Mouse (Mus musculus): Measurements from ENCODE around the gene Gm9970. TPM values are rescaled to one million over a fixed set of nuclear protein-coding genes. Genes with fewer than 3 reads are reported as not detected.

Gene Gm9970
- total RNA-seq, 2 experiments from 2014 or later = not detected

- DNase-seq = no peak
- intact Hi-C loops (cut with DNase I) = no loop called here
Measured at GRCm38 (mm10) chr5:31198616-31199320, 42.3 kb downstream of the Gm9970 start.

GRCm38 (mm10) chr5:31198170-31198569, 42.9 kb downstream of the Gm9970 start:
- intact Hi-C loops (cut with DNase I) = no loop called here
- DNase-seq = no peak

- DNase-seq = no peak
- intact Hi-C loops (cut with DNase I) = no loop called here
Measured at GRCm38 (mm10) chr5:31197072-31197471, 44.0 kb downstream of the Gm9970 start.

- intact Hi-C loops (cut with DNase I) = no loop called here
- no peak for DNase-seq
Measured at GRCm38 (mm10) chr5:31196207-31196606, 44.8 kb downstream of the Gm9970 start.

GRCm38 (mm10) chr5:31195671-31196070, 45.4 kb downstream of the Gm9970 start:
- intact Hi-C loops (cut with DNase I) = no loop called here
- DNase-seq = no peak

- intact Hi-C loops (cut with DNase I) = no loop called here
- DNase-seq = no peak
Measured at GRCm38 (mm10) chr5:31194486-31195485, 46.2 kb downstream of the Gm9970 start.

GRCm38 (mm10) chr5:31193631-31194281, 47.3 kb downstream of the Gm9970 start:
- no peak for DNase-seq
- intact Hi-C loops (cut with DNase I) = no loop called here

- intact Hi-C loops (cut with DNase I) = no loop called here
- DNase-seq = peak; percentile 98 to 99
Measured at GRCm38 (mm10) chr5:31192939-31193630, 47.9 kb downstream of the Gm9970 start, which contains the start of the genes Snx17 and Eif2b4. Gene Snx17, plus strand, starts transcription at chr5:31193227. Gene Eif2b4, minus strand, starts transcription at chr5:31193430.

- peak in 1 of 2 experiments; percentile 79 for DNase-seq
- intact Hi-C loops (cut with DNase I) = no loop called here
Measured at GRCm38 (mm10) chr5:31192045-31192938, 48.7 kb downstream of the Gm9970 start.

Other genes starting within 250 kb of the Gm9970 start
- 10 to 100 TPM; 51.4 to 51.8 TPM for gene Atraid, start 192.9 kb downstream of the Gm9970 start, total RNA-seq (2021)
- gene Slc5a6, start 192.3 kb downstream of the Gm9970 start, total RNA-seq (2021) = 1 to 10 TPM; 6.6 to 7.6 TPM
- gene Cad, start 186.5 kb downstream of the Gm9970 start, total RNA-seq (2021) = 10 to 100 TPM; 13.5 to 14.8 TPM
- not detected for gene Dnajc5g, start 134.9 kb downstream of the Gm9970 start, total RNA-seq (2021)
- under 1 TPM in 1 of 2 experiments, not detected in 1; 0.27 TPM for gene Slc30a3, start 133.0 kb downstream of the Gm9970 start, total RNA-seq (2021)
- gene Trim54, start 124.5 kb downstream of the Gm9970 start, total RNA-seq (2021) = 100 to 1,000 TPM; 102 to 129 TPM
- not detected for gene Ucn, start 102.4 kb downstream of the Gm9970 start, total RNA-seq (2021)
- gene Mpv17, start 87.0 kb downstream of the Gm9970 start, total RNA-seq (2021) = 10 to 100 TPM; 55.1 to 56.0 TPM
- under 1 TPM; 0.56 to 0.93 TPM for gene Gm29609, start 61.3 kb downstream of the Gm9970 start, total RNA-seq (2021)
- 10 to 100 TPM; 31.9 to 34.5 TPM for gene Gtf3c2, start 61.1 kb downstream of the Gm9970 start, total RNA-seq (2021)
- gene Snx17, start 48.0 kb downstream of the Gm9970 start, total RNA-seq (2021) = 10 to 100 TPM; 66.3 to 67.8 TPM
- gene Eif2b4, start 47.8 kb downstream of the Gm9970 start, total RNA-seq (2021) = 10 to 100 TPM; 48.4 to 62.3 TPM
- 10 to 100 TPM in 1 of 2 experiments, 1 to 10 TPM in 1; 9.9 to 10.6 TPM for gene Zfp513, start 38.9 kb downstream of the Gm9970 start, total RNA-seq (2021)
- 10 to 100 TPM; 56.5 to 66.1 TPM for gene Ppm1g, start 20.5 kb downstream of the Gm9970 start, total RNA-seq (2021)
- 10 to 100 TPM; 73.1 to 75.0 TPM for gene Nrbp1, start 368 bp downstream of the Gm9970 start, total RNA-seq (2021)
- gene Krtcap3, start 10.5 kb upstream of the Gm9970 start, total RNA-seq (2021) = 1 to 10 TPM; 2.8 to 3.2 TPM
- 10 to 100 TPM; 37.2 to 42.3 TPM for gene Ift172, start 49.9 kb upstream of the Gm9970 start, total RNA-seq (2021)
- gene Fndc4, start 54.8 kb upstream of the Gm9970 start, total RNA-seq (2021) = 1 to 10 TPM; 2.4 to 5.0 TPM
- gene Gckr, start 56.2 kb upstream of the Gm9970 start, total RNA-seq (2021) = not detected
- gene Zfp512, start 211.2 kb upstream of the Gm9970 start, total RNA-seq (2021) = 10 to 100 TPM; 19.9 to 20.5 TPM
- under 1 TPM in 1 of 2 experiments, not detected in 1; 0.22 TPM for gene 4930548H24Rik, start 244.5 kb upstream of the Gm9970 start, total RNA-seq (2021)